Mouse (Mus musculus) liver, embryonic 16.5 days (tissue): ENCODE results near the gene Nrg3. TPM values are rescaled to one million over a fixed set of nuclear protein-coding genes. Genes with fewer than 3 reads are reported as not detected.
"Not testable (repeated sequence)": the region's sequence is repeated elsewhere in the genome, so short reads cannot be mapped to it uniquely, and the experiment has no call there.

Experiments
- ATAC-seq: fragments of 200-750 bp; cut with Nextera tagmentation; 2 replicates; pipeline ENCODE4 v1.8.0; 2017; ENCODE audit warnings: low read depth, mild to moderate bottlenecking, moderate number of reproducible peaks, moderate library complexity
- H3K27ac ChIP-seq: fragments of 300-500 bp; sonication (generic); 2 replicates; pipeline ENCODE4 v1.5.1; 2014; ENCODE audit warnings: mild to moderate bottlenecking, low read length
- H3K27me3 ChIP-seq: fragments of 300-500 bp; sonication (generic); 2 replicates; pipeline ENCODE4 v1.6.1; 2014; ENCODE audit warnings: low read depth, low read length, mixed read lengths; ENCODE audit not compliant: control insufficient read depth, insufficient read depth
- H3K36me3 ChIP-seq: fragments of 300-500 bp; sonication (generic); 2 replicates; pipeline ENCODE4 v1.6.1; 2014; ENCODE audit warnings: mild to moderate bottlenecking; ENCODE audit not compliant: control insufficient read depth, insufficient read depth
- H3K4me1 ChIP-seq: fragments of 300-500 bp; sonication (generic); 2 replicates; pipeline ENCODE4 v1.6.1; 2014; ENCODE audit warnings: low read depth, low read length, mixed read lengths; ENCODE audit not compliant: control insufficient read depth
- H3K4me2 ChIP-seq: fragments of 300-500 bp; sonication (generic); 2 replicates; pipeline ENCODE4 v1.6.1; 2014; ENCODE audit warnings: low read depth, low read length, mixed read lengths
- H3K4me3 ChIP-seq: fragments of 300-500 bp; sonication (generic); 2 replicates; pipeline ENCODE4 v1.5.1; 2014; ENCODE audit warnings: low read depth, mild to moderate bottlenecking, low read length
- H3K9ac ChIP-seq: fragments of 300-500 bp; sonication (generic); 2 replicates; pipeline ENCODE4 v1.6.1; 2014; ENCODE audit warnings: low read depth, low read length
- H3K9me3 ChIP-seq: fragments of 300-500 bp; sonication (generic); replicated peaks from 2 replicates; pipeline ENCODE4 v1.6.1; 2016; ENCODE audit warnings: low read length; ENCODE audit not compliant: control insufficient read depth
- WGBS: fragments of 180-500 bp; shearing (Covaris S2); extraction: QIAGEN DNeasy Blood & Tissue Kit; methylation state at CpG from one replicate; pipeline ENCODE4 v1.1.7; 2014; ENCODE audit not compliant: insufficient replicate concordance; 5-methylcytosine and 5-hydroxymethylcytosine counted together
- polyA plus RNA-seq: library from polyadenylated mRNA; unstranded; fragments of >200 nt; fragmentation: Nextera tagmentation; extraction: Ambion mirVana; gene quantifications from 2 replicates; pipeline ENCODE4 v1.2.1, GENCODE M21; 2015

The Nrg3 gene
- polyA plus RNA-seq, 1 experiment from 2014 or later: not detected

DNA sequence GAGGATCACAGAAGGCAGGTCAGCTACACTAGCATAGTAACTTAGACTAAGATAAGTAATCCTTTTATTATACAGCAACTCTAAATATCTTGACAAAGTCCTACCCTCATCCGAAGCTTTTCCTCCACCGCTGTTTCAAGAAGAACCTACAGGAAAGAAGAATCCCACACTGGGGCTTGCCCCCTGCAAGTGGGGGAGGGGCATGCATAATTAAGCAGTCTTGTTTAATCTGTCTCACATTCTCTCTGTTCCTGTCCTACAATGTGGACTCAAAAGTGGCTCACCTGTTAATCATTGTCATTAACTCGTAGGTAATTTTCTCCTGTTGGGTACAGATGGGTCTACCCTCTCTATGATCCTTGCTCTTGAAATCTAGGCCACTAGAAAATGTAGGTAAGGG is 354.9 kb downstream of the Nrg3 start:
- Histone ChIP-seq H3K9ac (no peak overlapping the region), H3K4me1 (no peaks in the 10 kb centered on the region), H3K36me3 (no peaks in the 10 kb centered on the region), H3K27ac (no peak overlapping the region), H3K27me3 (no peaks in the 10 kb centered on the region), H3K4me3 (no peak overlapping the region), H3K9me3 (no peaks in the 10 kb centered on the region), H3K4me2 (no peak overlapping the region)
- no peak for ATAC-seq
- 49% methylated on average over 3 of the region's 3 CpGs for WGBS

DNA sequence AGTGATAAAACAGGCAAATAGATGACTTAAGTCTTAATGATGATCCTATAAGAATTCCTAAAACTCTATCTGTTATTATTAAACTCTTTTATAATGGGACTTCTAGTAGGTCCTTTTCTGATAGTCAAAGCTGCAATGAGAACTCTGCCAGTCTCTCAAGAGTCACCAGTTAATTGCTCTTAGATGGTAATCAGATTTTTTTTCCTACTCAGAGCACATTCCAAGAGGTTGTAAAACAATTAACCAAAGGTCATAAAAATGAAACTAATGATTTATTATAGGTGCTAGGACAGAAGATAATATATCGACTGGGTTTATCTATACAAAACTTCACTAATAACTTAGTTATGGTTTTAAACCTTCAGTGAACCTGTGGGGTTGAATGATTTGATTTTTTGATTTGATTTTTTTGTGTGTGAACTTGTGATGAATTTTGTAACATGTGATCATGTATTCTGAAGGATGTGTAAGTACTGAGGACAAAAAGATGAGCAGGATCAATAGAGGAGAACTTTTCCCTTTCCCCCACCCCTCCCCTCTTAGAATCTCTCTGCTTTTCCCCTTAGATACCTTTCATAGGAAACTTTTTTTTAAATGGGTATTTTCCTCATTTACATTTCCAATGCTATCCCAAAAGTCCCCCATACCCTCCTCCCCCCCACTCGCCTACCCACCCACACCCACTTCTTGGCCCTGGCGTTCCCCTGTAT is 356.2 kb downstream of the Nrg3 start:
- H3K4me1 ChIP-seq, H3K36me3 ChIP-seq, H3K9me3 ChIP-seq, H3K4me2 ChIP-seq, H3K9ac ChIP-seq, ATAC-seq, H3K4me3 ChIP-seq, H3K27me3 ChIP-seq, H3K27ac ChIP-seq: not testable (repeated sequence)
- 52% methylated on average over 3 of the region's 3 CpGs for WGBS

- ATAC-seq: no peak
- WGBS: 55% methylated on average over 3 of the region's 3 CpGs
- H3K27ac ChIP-seq: no peak overlapping the region
- no peak overlapping the region for H3K4me3 ChIP-seq
- no peaks in the 10 kb centered on the region for H3K4me1 ChIP-seq
- no peaks in the 10 kb centered on the region for H3K36me3 ChIP-seq
- H3K4me2 ChIP-seq: no peak overlapping the region
- no peak overlapping the region for H3K9ac ChIP-seq
- H3K27me3 ChIP-seq: no peaks in the 10 kb centered on the region
- no peaks in the 10 kb centered on the region for H3K9me3 ChIP-seq
These were observed 363.3 kb downstream of the Nrg3 start for GRCm38 (mm10) chr14:39109566-39109965.

- Histone ChIP-seq H3K27me3 (no peaks in the 10 kb centered on the region), H3K9me3 (no peaks in the 10 kb centered on the region), H3K4me2 (no peak overlapping the region), H3K9ac (no peak overlapping the region), H3K4me3 (no peak overlapping the region), H3K4me1 (no peaks in the 10 kb centered on the region), H3K36me3 (no peaks in the 10 kb centered on the region), H3K27ac (no peak overlapping the region)
- 62% methylated on average over 3 of the region's 3 CpGs for WGBS
- no peak for ATAC-seq
These were observed 366.1 kb downstream of the Nrg3 start for GRCm38 (mm10) chr14:39106776-39107175.

GRCm38 (mm10) chr14:39095219-39095618 is 377.7 kb downstream of the Nrg3 start:
- Histone ChIP-seq H3K36me3 (no peaks in the 10 kb centered on the region), H3K9me3 (no peaks in the 10 kb centered on the region), H3K4me3 (no peak overlapping the region), H3K27me3 (no peaks in the 10 kb centered on the region), H3K9ac (no peak overlapping the region), H3K4me2 (no peak overlapping the region), H3K4me1 (no peaks in the 10 kb centered on the region), H3K27ac (no peak overlapping the region)
- no peak for ATAC-seq
- WGBS: 33% methylated on average over 1 of the region's 1 CpGs

- no peaks in the 10 kb centered on the region for H3K27me3 ChIP-seq
- WGBS: 26% methylated on average over 1 of the region's 1 CpGs
- H3K4me3 ChIP-seq: no peak overlapping the region
- H3K4me1 ChIP-seq: no peaks in the 10 kb centered on the region
- H3K27ac ChIP-seq: no peak overlapping the region
- H3K9me3 ChIP-seq: no peaks in the 10 kb centered on the region
- ATAC-seq: no peak
- no peak overlapping the region for H3K9ac ChIP-seq
- no peak overlapping the region for H3K4me2 ChIP-seq
- no peaks in the 10 kb centered on the region for H3K36me3 ChIP-seq
These were observed 393.4 kb downstream of the Nrg3 start for GRCm38 (mm10) chr14:39079461-39079860.

- no peaks in the 10 kb centered on the region for H3K36me3 ChIP-seq
- WGBS: 54% methylated on average over 2 of the region's 2 CpGs
These were observed 421.3 kb downstream of the Nrg3 start for GRCm38 (mm10) chr14:39051542-39051941.

DNA sequence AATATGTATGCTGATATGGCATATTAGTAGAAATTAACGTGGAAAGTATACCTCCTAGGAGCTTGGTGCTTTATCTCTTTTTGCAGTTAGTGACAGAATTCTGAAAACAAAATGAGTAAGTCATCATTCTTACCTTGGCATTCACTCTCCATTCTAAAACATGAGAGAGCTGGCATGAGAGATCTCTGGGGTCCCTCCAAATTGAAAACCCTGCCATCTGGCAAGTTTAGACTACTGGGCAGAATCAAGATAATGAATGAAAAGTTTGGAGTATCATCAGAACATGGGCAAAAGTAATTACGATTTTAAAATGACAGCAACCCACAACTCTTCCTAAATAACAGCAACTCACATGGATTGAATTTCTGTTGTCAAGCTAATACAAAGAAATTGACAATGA is 423.9 kb downstream of the Nrg3 start:
- Histone ChIP-seq H3K4me1 (no peaks in the 10 kb centered on the region), H3K9me3 (no peaks in the 10 kb centered on the region), H3K4me2 (no peak overlapping the region), H3K36me3 (no peaks in the 10 kb centered on the region), H3K4me3 (no peak overlapping the region), H3K9ac (no peak overlapping the region), H3K27ac (no peak overlapping the region), H3K27me3 (no peaks in the 10 kb centered on the region)
- 40% methylated on average over 2 of the region's 2 CpGs for WGBS
- no peak for ATAC-seq

More at GRCm38 (mm10) chr14:39051542-39051941, 421.3 kb downstream of the Nrg3 start:
- Histone ChIP-seq H3K4me1 (no peaks in the 10 kb centered on the region), H3K27me3 (no peaks in the 10 kb centered on the region), H3K9me3 (no peaks in the 10 kb centered on the region), H3K27ac (no peak overlapping the region), H3K9ac (no peak overlapping the region), H3K4me2 (no peak overlapping the region), H3K4me3 (no peak overlapping the region)
- ATAC-seq: no peak

DNA sequence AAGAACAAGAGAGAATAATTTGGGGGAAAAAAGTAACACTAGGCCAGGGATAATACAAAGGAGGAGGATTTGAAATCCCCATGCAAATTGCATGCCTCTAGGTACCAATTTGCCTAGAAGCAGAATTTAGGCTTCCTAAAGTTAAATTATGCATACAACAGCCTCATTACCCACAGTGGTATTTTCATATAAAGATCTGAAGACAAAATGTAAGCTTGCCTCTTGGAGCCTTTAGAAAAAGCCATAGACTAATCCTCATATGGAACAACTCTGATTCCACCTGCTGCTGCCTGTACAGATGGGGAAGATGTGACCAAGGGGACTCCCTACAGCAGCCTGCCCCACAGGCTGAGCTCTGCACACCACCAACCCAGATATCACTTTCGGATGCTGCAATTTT is 428.6 kb downstream of the Nrg3 start:
- Histone ChIP-seq H3K27ac (no peak overlapping the region), H3K4me2 (no peak overlapping the region), H3K9ac (no peak overlapping the region), H3K9me3 (no peaks in the 10 kb centered on the region), H3K36me3 (no peaks in the 10 kb centered on the region), H3K4me1 (no peaks in the 10 kb centered on the region), H3K27me3 (no peaks in the 10 kb centered on the region), H3K4me3 (no peak overlapping the region)
- WGBS: 51% methylated on average over 1 of the region's 1 CpGs
- ATAC-seq: no peak
